Mouse (Mus musculus) forebrain, embryonic 12.5 days (tissue): ENCODE measurements around the gene Tmem37. TPM values are rescaled to one million over a fixed set of nuclear protein-coding genes. Genes with fewer than 3 reads are reported as not detected.

ENCODE experiments used
- ATAC-seq: fragments of 200-750 bp; cut with Nextera tagmentation; 2 replicates; pipeline ENCODE4 v1.8.0; 2017; ENCODE audit warnings: moderate TSS enrichment; ENCODE audit not compliant: low FRiP score
- H3K27ac ChIP-seq: fragments of 300-500 bp; sonication (generic); 2 replicates; pipeline ENCODE4 v1.5.1; 2016; ENCODE audit warnings: mild to moderate bottlenecking
- H3K27me3 ChIP-seq: fragments of 300-500 bp; sonication (generic); 2 replicates; pipeline ENCODE4 v1.6.1; 2016; ENCODE audit warnings: mild to moderate bottlenecking
- H3K36me3 ChIP-seq: fragments of 300-500 bp; sonication (generic); replicated peaks from 2 replicates; pipeline ENCODE4 v1.6.1; 2016; ENCODE audit warnings: mild to moderate bottlenecking
- H3K4me1 ChIP-seq: fragments of 300-500 bp; sonication (generic); 2 replicates; pipeline ENCODE4 v1.6.1; 2016
- H3K4me2 ChIP-seq: fragments of 300-500 bp; sonication (generic); 2 replicates; pipeline ENCODE4 v1.6.1; 2016; ENCODE audit warnings: mild to moderate bottlenecking, moderate library complexity
- H3K4me3 ChIP-seq: fragments of 300-500 bp; sonication (generic); replicated peaks from 2 replicates; pipeline ENCODE4 v1.5.1; 2016; ENCODE audit warnings: mild to moderate bottlenecking
- H3K9ac ChIP-seq: fragments of 300-500 bp; sonication (generic); 2 replicates; pipeline ENCODE4 v1.6.1; 2016; ENCODE audit warnings: mild to moderate bottlenecking
- H3K9me3 ChIP-seq: fragments of 300-500 bp; sonication (generic); 2 replicates; pipeline ENCODE4 v1.6.1; 2016
- WGBS: fragments of 180-500 bp; shearing (Covaris S2); methylation state at CpG from one replicate; pipeline ENCODE4 v1.1.7; 2016; 5-methylcytosine and 5-hydroxymethylcytosine counted together
- polyA plus RNA-seq: library from polyadenylated mRNA; unstranded; fragments of >200 nt; fragmentation: Nextera tagmentation; extraction: Ambion mirVana; gene quantifications from 2 replicates; pipeline ENCODE4 v1.2.1, GENCODE M21; 2016

Tmem37 gene
- polyA plus RNA-seq, 1 experiment from 2014 or later: 5.2 TPM

DNA sequence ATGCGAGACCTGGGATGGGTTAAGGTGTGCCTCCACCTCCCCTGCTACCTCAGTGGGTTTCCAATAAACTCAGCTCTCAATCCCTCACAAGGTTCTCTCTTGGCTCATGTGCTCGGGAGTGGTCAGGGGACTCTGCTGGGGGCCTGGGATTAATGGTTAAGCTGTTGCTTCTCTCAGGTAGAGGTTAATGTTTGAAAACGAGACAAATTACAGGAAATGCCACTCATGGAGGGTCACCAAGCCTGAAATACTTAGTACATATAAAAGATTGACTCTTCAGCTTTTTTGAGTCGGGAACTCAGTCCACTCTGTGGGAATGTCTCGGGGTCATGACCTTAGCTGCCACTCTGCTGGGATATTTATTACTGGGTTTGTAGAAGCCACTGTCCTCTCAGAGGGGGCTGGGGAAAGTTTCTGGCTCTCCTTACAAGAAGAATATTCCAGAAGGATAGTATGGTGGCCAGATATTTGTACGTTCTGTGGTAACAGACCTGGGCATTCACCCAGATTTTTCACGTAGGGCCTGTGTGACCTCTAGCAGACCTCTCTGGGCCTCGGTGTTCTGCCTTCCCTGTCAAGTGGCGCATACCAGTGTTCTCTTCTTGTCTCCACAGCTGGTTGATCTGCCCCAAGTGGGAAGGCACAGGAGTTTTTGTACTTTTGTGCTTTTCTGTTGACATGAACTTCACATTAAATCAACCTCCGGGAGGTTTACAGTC is 49.4 kb downstream of the Tmem37 start:
- H3K4me3 ChIP-seq: no peak overlapping the region
- no peaks in the 10 kb centered on the region for H3K9me3 ChIP-seq
- no peaks in the 10 kb centered on the region for H3K4me1 ChIP-seq
- ATAC-seq: no peak
- H3K27ac ChIP-seq: no peak overlapping the region
- no peak overlapping the region for H3K4me2 ChIP-seq
- no peaks in the 10 kb centered on the region for H3K36me3 ChIP-seq
- WGBS: 78% methylated on average over 10 of the region's 10 CpGs
- no peak overlapping the region for H3K9ac ChIP-seq
- H3K27me3 ChIP-seq: no peaks in the 10 kb centered on the region; the same call in 1 of the 2 replicates

DNA sequence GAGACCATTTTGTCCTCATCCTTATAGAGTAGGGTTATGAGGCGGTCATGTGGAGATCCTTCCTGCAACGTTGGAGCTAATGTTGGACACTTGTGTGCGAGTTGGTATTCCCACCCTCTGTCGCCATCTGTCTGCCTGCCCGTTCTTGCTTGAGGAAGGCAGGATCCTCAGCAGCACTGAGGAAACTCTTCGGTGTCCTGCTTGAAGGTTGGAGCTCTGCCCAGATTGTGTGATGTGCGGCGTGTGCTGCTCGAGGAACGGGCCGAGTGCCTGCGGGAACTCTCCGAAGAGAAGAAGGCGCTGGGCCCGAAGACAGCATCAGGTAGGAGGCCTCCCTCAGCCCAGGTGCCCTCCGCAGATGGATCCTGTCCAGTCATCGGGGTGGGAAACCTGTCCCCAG is 51.9 kb downstream of the Tmem37 start:
- Histone ChIP-seq H3K27me3 (no peaks in the 10 kb centered on the region; the same call in 1 of the 2 replicates), H3K36me3 (no peaks in the 10 kb centered on the region), H3K9me3 (no peaks in the 10 kb centered on the region), H3K27ac (no peak overlapping the region), H3K4me3 (no peak overlapping the region), H3K4me2 (no peak overlapping the region), H3K9ac (no peak overlapping the region), H3K4me1 (peaks cover 6% of the 10 kb centered on the region)
- 93% methylated on average over 17 of the region's 17 CpGs for WGBS
- no peak for ATAC-seq

DNA sequence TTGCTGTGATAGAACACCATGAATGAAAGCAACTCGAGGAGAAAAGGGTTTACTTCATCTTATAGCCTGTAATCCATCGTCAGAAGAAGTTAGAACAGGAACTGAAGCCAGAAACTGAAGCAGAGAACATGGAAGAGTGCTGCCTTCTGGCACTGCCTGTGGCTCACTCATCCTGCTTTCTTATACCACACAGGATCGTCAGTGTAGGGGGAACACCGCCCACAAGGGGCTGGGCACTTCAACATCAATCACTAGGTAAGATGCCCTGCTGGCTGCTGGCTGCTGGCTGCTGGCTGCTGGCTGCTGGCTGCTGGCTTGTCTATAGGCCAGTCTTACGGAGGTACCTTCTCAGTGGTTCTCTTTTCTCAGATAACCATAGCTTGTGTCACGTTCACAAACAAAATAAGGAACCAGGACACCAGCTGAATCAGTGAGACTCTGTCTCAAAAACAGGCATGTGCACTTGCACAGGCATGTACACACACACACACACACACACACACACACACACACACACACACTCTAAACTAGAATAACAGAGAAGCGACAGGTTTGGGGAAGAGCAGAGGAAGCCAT is 53.5 kb downstream of the Tmem37 start:
- H3K36me3 ChIP-seq: no peaks in the 10 kb centered on the region
- ATAC-seq: no peak

DNA sequence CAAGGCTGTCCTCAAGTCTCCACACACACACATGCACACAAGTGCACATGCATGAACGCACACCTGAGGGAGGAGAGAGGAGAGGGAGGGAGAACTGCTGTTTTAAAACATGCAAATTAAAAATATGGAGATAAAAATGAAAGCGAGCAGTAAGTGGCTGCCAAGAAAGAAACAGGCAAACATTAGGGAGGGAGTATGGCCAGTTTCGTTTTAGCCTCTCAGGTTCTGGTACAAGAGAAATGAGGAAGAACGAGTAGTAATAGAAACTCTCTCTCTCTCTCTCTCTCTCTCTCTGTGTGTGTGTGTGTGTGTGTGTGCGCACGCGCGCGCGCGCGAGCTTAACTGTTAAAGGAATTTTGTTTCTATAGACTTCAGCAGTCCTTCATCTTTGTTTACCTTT is 54.4 kb downstream of the Tmem37 start:
- no peak overlapping the region for H3K9ac ChIP-seq
- WGBS: 95% methylated on average over 12 of the region's 12 CpGs
- H3K36me3 ChIP-seq: no peaks in the 10 kb centered on the region
- no peak overlapping the region for H3K4me3 ChIP-seq
- no peaks in the 10 kb centered on the region; the same call in 1 of the 2 replicates for H3K27me3 ChIP-seq
- peaks cover 6% of the 10 kb centered on the region for H3K4me1 ChIP-seq
- no peaks in the 10 kb centered on the region for H3K9me3 ChIP-seq
- no peak for ATAC-seq
- no peak overlapping the region for H3K27ac ChIP-seq
- no peak overlapping the region for H3K4me2 ChIP-seq

More for the DNA sequence above, 53.5 kb downstream of the Tmem37 start:
- H3K9ac ChIP-seq: no peak overlapping the region
- no peaks in the 10 kb centered on the region; the same call in 1 of the 2 replicates for H3K27me3 ChIP-seq
- peaks cover 6% of the 10 kb centered on the region for H3K4me1 ChIP-seq
- no peak overlapping the region for H3K4me3 ChIP-seq
- H3K9me3 ChIP-seq: no peaks in the 10 kb centered on the region
- 84% methylated on average over 7 of the region's 7 CpGs for WGBS
- no peak overlapping the region for H3K27ac ChIP-seq
- no peak overlapping the region for H3K4me2 ChIP-seq

DNA sequence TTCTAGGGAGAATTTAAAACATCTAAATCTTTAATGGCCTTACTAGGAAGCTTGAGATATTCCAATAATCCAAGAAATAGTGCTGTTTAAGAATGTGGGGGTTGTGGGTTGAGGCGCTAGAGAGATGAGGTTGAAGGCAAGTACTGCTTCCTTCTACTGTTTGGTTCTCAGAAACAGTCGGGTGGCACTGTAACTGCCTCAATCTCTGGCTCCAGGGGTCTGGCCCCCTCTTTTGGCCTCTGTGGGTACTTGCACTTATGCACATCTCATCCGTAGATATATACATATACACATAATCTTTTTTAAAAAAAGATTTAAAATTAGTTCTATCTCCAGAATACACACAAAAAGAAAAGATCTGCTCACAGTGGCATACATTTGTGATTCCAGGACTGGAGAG is 55.0 kb downstream of the Tmem37 start:
- Histone ChIP-seq H3K4me1 (peaks cover 6% of the 10 kb centered on the region), H3K27me3 (no peaks in the 10 kb centered on the region; the same call in 1 of the 2 replicates), H3K9ac (no peak overlapping the region), H3K36me3 (no peaks in the 10 kb centered on the region), H3K4me3 (no peak overlapping the region), H3K27ac (no peak overlapping the region), H3K9me3 (no peaks in the 10 kb centered on the region), H3K4me2 (no peak overlapping the region)
- 35% methylated on average over 3 of the region's 3 CpGs for WGBS
- ATAC-seq: no peak

Other genes with a start within 250 kb of the Tmem37 start
- gene Ptpn4, start 236.5 kb downstream of the Tmem37 start, polyA plus RNA-seq: 11.1 and 13.1 TPM in 2 replicates
- gene Tmem177, start 160.9 kb downstream of the Tmem37 start, polyA plus RNA-seq: 9.3 and 11.3 TPM in 2 replicates
- 0.33 TPM in 1 of 2 replicates, not detected in the other for gene Cfap221, start 76.8 kb downstream of the Tmem37 start, polyA plus RNA-seq
- 0.14 and 0.84 TPM in 2 replicates for gene Sctr, start 67.2 kb downstream of the Tmem37 start, polyA plus RNA-seq
- 921 and 969 TPM in 2 replicates for gene Dbi, start 47.0 kb upstream of the Tmem37 start, polyA plus RNA-seq
- gene 3110009E18Rik, start 47.1 kb upstream of the Tmem37 start, polyA plus RNA-seq: 23.7 and 30.2 TPM in 2 replicates
- 1.5 and 1.7 TPM in 2 replicates for gene Steap3, start 198.6 kb upstream of the Tmem37 start, polyA plus RNA-seq